Mouse (Mus musculus) spleen, postnatal 36 days (tissue): Measurements from ENCODE around the gene Shoc2.

Experiments
- DNase-seq, 2 experiments: peaks; one replicate each; pipeline ENCODE4 v3.0.0; 2022; ENCODE audit warnings: low spot score in 2 of 2, mixed read lengths in 1 of 2

Shoc2 gene

DNA sequence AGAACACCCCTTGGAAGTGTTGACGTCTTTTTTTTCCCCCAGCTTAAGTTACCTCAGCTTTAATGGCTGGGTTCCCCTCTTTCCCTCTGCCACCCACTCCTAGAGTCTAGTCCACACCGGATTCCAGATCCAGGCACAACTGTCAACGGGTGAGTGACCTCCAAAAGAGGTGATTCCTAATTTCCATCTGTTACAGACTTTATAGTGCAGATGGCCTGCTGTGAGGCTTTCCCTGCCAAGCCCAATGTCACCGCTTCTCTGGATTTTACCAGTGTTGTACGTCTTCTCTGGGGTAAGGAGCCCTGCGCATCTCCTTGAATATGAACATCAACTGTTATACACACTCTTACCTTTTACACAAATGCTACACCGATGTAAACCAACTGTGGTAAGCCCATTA, 95.3 kb downstream of the Shoc2 start:
- no peak for DNase-seq

DNA sequence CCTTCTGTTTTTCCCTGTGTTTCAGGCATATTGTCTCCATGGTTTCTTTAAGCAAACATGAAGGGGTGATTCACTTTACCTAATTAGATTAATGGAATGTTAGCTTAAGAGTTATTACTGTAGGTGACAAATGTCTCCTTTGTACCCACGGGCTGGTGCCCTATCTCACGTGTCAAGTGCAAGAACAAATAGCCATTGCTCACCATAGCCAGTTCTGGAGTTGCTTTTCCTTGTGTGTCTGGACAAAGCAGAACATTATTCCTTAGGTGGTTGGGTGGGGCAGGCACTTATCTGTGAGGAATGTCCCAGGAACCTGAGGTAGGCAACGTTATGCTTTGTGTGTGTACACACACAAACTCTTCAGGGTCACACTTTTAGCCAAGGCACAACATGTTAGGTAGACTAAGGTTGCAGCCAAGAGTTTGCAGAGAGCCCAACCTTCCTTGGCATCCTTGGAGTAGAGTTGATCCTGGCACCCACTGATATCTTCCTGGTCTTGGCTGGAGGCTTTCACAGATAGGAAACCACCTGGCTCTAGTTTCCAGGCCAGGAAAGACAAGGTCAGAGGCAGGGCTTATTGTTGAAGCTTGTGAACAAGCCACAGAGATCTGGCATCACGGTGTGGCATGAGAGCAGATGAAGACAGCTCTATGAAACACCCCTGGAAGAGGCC, 96.4 kb downstream of the Shoc2 start:
- no peak for DNase-seq

- DNase-seq: no peak
Measured at GRCm38 (mm10) chr19:54041029-54041367, 96.9 kb downstream of the Shoc2 start.

- no peak for DNase-seq
Measured at GRCm38 (mm10) chr19:54043851-54044250, 99.7 kb downstream of the Shoc2 start, which contains the start of gene Adra2a. Adra2a (plus strand) TSS chr19:54044151.

DNA sequence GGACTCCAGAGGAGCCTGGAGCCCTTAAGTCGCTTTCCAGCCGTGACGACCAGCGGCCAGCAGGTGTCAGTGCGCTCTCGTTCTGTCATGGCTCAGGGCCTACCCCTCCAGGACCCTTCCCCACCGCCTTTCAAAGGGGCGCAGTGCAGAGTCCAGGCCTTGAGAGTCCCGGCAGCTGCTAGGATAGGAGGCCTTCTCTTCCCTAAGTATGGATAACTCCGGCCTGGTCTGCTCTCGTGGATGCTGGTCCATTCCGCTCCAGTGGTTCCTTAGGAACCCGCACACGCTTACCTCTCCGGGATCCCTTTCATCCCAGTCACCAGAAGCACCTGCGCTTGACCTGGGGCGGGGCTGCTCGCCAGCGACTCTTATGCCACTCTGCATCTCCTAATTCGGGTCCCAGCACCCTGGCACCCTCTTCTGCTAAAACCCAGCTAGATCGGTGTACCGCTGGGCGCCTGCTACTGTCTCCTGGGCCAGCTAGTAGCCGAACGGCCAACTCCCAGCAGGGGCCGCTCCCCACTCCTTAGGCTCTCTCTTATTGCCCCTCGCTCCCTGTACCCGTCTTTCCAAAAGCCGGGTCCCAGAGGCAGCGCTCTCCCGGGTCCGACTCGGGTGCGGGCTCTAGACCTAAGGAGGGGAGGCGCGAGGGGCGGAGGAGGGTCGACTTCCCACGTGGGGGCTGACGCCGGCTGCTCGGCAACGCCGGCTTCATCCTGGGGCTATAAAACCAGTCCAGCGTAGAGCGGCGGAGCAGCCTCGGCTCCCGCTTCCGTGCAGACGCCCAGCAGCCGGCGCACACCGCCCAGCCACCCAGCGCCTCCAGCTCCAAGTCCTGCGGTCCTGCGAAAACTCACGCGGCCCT, 100.6 kb downstream of the Shoc2 start:
- no peak for DNase-seq

DNA sequence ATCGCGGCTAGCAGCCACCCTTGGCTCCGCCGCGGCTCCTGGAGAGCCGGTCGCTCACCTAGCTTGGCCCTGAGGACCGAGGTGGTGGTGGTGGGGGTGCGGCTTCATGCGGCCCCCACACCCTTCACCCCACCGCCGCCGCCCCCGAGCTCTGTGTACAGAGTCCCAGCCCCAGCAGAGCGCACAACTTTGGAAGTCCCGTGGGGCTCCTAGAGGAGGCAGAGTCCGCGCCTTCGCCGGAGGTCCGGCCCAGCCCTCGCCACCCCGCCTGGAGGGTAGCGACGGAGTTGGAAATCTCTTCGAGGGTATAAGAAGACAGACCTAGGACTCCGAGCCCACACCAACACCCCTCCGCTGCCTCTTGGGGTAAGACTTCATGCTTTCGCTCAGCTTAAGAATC, 101.3 kb downstream of the Shoc2 start:
- no peak for DNase-seq

DNA sequence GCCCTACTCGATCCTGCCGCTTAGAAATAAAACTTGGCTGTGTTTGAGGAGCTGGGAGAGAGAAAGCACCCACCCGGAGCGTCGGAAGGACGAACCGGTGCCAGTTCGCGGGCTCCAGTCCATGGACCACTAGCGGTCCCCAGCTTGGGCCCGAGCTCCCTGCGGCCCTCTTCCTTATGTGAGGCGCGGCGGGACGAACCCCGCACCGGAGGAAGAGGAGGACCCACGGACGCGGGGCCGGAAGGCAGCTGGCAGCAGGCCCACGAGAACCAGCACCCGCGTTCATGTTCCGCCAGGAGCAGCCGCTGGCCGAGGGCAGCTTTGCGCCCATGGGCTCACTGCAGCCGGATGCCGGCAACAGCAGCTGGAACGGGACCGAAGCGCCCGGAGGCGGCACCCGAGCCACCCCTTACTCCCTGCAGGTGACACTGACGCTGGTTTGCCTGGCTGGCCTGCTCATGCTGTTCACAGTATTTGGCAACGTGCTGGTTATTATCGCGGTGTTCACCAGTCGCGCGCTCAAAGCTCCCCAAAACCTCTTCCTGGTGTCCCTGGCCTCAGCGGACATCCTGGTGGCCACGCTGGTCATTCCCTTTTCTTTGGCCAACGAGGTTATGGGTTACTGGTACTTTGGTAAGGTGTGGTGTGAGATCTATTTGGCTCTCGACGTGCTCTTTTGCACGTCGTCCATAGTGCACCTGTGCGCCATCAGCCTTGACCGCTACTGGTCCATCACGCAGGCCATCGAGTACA, 102.0 kb downstream of the Shoc2 start:
- DNase-seq: no peak

- no peak for DNase-seq
Measured at GRCm38 (mm10) chr19:54046684-54047070, 102.6 kb downstream of the Shoc2 start.

GRCm38 (mm10) chr19:54047386-54048050, 103.4 kb downstream of the Shoc2 start:
- DNase-seq: no peak

GRCm38 (mm10) chr19:54048161-54048885, 104.2 kb downstream of the Shoc2 start:
- DNase-seq: no peak

- DNase-seq: no peak
Measured at GRCm38 (mm10) chr19:54051651-54052050, 107.5 kb downstream of the Shoc2 start.

DNA sequence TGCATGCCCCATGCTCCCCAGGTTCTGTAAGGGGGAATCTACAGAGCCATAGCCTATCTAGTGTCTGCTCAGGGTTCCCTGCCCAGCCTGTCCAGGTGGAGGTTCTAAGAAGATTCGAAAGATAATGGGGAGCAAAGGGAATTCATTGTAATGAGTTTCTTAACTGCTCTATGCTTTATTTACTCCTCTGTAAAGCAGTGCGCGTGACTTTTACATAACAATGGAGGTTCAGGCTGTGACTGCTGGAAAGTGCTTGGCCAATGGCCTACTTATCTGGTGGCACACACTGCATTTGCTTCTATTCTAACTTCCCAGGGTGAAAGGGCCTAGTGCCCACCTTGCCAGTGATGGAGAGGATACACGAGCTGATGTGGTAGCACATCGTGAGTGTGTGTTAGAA, 111.7 kb downstream of the Shoc2 start:
- no peak for DNase-seq

GRCm38 (mm10) chr19:54068447-54068846, 124.3 kb downstream of the Shoc2 start:
- DNase-seq: no peak

DNA sequence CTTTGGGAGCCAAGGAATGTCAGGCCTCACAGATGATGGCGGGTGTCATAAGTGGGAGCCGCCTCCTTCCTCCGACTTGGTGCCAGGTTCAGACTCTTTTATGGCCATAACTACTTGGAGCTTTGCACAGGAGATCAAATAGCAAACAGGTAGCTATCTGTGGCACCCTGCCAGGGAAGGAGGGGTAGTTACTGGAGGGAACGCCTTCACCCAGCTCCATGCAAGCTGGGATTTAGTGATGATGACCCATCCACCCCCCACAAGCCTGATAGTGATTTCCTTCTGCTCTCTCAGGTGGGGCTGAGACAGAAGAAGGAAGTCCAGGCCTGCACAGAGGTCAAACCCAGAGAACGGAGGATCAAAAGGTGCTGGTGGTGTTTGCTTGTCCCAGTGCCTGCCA, 126.4 kb downstream of the Shoc2 start:
- no peak for DNase-seq

DNA sequence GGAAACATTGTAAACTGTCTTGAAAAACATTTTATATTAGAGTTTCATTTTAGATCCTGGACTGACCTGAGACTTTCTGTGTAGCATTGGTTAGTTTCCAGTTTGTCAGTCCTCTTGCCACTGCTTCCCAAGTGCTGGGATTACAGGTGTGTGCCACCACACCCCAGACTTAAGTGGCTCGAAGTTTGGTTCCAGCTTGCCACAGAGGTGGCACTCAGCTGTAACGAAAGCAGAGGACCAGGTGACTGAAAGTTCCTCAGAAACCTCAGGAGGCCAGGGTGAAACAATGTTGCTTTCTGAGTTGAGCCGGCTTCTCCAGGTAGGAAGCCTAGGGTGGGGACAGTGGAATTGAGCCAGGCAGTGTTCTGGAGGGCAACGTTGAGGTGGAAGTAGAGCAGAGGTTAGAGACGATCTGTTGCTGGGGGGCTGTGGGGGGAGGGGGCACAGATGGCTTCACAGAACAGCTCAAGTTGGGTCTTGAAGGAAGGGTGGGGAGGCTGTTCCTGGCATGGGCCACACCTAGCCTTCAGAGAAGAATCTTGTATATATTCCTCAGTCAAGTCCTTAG, 128.2 kb downstream of the Shoc2 start:
- no peak for DNase-seq

- DNase-seq: no peak
Measured at GRCm38 (mm10) chr19:54076362-54077349, 132.6 kb downstream of the Shoc2 start.

DNA sequence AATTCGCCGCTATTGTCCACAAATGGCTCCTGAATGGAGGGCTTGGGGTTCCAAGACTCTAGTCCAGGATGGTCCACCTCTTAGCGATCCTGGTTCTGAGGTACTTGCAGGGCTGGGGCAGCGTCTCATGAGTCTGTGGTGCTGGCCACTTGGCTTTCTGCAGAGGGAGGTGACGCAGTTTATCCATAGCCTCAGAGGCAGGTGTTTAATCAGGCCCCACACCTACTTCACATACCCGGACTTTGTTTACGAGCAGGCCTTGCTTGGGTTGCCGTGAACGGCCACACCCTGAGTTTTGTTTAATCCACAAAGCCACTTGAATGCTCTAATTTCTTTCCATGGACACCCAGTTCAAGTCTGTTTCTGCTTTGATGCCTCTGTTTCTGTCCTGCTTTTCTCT, 137.2 kb downstream of the Shoc2 start:
- no peak for DNase-seq

- no peak for DNase-seq
Measured at GRCm38 (mm10) chr19:54081716-54082165, 137.6 kb downstream of the Shoc2 start.
